Comparison of ENCODE assay signal across 8 mouse cellular contexts in the genomic region with DNA sequence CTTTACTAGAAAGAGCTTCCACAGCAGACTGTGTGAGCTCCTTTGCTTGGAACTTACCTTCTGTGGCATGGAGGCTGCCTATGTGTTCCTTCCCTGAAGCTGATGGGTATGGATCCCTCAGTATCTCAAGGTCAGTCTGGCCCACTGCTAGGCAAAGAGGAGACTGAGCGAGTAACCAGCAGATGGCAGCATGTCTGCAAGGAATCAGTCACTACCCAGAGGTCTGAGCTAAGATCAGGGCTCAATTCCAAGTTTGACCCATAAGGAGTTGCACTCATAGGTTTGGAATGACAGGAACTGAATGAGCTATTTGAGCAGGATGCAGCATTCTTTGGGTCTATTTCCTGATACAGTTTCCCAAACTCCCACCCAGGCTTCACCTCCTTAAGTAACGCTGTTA. TPM values are rescaled to one million over a fixed set of nuclear protein-coding genes. Genes with fewer than 3 reads are reported as not detected.
A peak's percentile ranks its signal among the peaks of the same experiment; 100 is the strongest.
DNase-seq lines count a peak whose midpoint lies in the region; ATAC-seq and TF ChIP-seq lines count a peak whose summit lies in the region.

No protein-coding gene starts in this region.

- no peak for TF ChIP-seq POLR2A in liver, adult 2 months (IDR thresholded peaks at IDR 0.05; ENCODE audit: extremely low read depth, insufficient read depth, low read length)
- no peak for TF ChIP-seq POLR2A in thymus, adult 2 months (IDR thresholded peaks at IDR 0.05; ENCODE audit: control insufficient read depth, extremely low read depth, insufficient read depth, low read length, poor library complexity)

- no peak for ATAC-seq in liver, embryonic 12.5 days
- peak; percentile 61; the same call in 1 of the 2 replicates for ATAC-seq in stomach, embryonic 15.5 days (ENCODE audit: insufficient read depth, low FRiP score, low read depth)

- H3K27me3 ChIP-seq in liver, adult 2 months (ENCODE audit: control insufficient read depth, insufficient read depth, low read length) = no peaks in the 10 kb centered on the region
- no peaks in the 10 kb centered on the region for H3K27me3 ChIP-seq in liver, embryonic 12.5 days (replicated peaks)
- H3K27me3 ChIP-seq in stomach, embryonic 15.5 days (replicated peaks) = no peaks in the 10 kb centered on the region
- H3K27me3 ChIP-seq in thymus, adult 2 months (ENCODE audit: control insufficient read depth, insufficient read depth, low read length) = no peaks in the 10 kb centered on the region

- H3K9ac ChIP-seq in liver, adult 2 months (ENCODE audit: low read depth, low read length) = no peak overlapping the region
- H3K9ac ChIP-seq in liver, embryonic 12.5 days = no peak overlapping the region
- no peak overlapping the region for H3K9ac ChIP-seq in stomach, embryonic 15.5 days

- peak; percentile 35; the same call in 1 of the 2 replicates for TF ChIP-seq CTCF in liver, adult 2 months (IDR thresholded peaks at IDR 0.05; ENCODE audit: low read depth, low read length)
- no peak for TF ChIP-seq CTCF in thymus, adult 2 months (IDR thresholded peaks at IDR 0.05; ENCODE audit: borderline replicate concordance, control insufficient read depth, extremely low read depth, insufficient read depth, low read length, poor library complexity)

- intact Hi-C loops in gastrocnemius, postnatal 36 days (cut with DNase I) = no loop called here

- no peaks in the 10 kb centered on the region for H3K79me2 ChIP-seq in liver, adult 2 months (ENCODE audit: control insufficient read depth, insufficient read depth, low read length)

- no peaks in the 10 kb centered on the region for H3K36me3 ChIP-seq in liver, adult 2 months (ENCODE audit: control insufficient read depth, insufficient read depth, low read length)
- H3K36me3 ChIP-seq in liver, embryonic 12.5 days = no peaks in the 10 kb centered on the region
- H3K36me3 ChIP-seq in stomach, embryonic 15.5 days = no peaks in the 10 kb centered on the region
- H3K36me3 ChIP-seq in thymus, adult 2 months (ENCODE audit: control insufficient read depth, insufficient read depth, low read length) = no peaks in the 10 kb centered on the region

- DNase-seq in liver, adult 2 months (ENCODE audit: extremely low read depth, low read depth, low spot score) = peak; percentile 18
- peak; percentile 81 for DNase-seq in cerebellum, postnatal 10 days
- DNase-seq in gastrocnemius, postnatal 36 days = peak; percentile 33 to 69
- DNase-seq in kidney, adult 9 months = peak; percentile 71
- DNase-seq in lung, postnatal 14 days = peak; percentile 82
- no peak for DNase-seq in thymus, adult 2 months

- H3K4me2 ChIP-seq in liver, embryonic 12.5 days = no peak overlapping the region
- H3K4me2 ChIP-seq in stomach, embryonic 15.5 days = no peak overlapping the region

- no peak overlapping the region for H3K4me3 ChIP-seq in liver, adult 2 months (ENCODE audit: insufficient read depth, low read depth, low read length)
- no peak overlapping the region for H3K4me3 ChIP-seq in liver, embryonic 12.5 days
- H3K4me3 ChIP-seq in stomach, embryonic 15.5 days (replicated peaks) = no peak overlapping the region
- no peak overlapping the region for H3K4me3 ChIP-seq in thymus, adult 2 months (ENCODE audit: control insufficient read depth, insufficient read depth, low read length)

- 45% methylated on average over 2 of the region's 2 CpGs for WGBS in liver, adult 2 months
- 52% methylated on average over 2 of the region's 2 CpGs for WGBS in liver, embryonic 12.5 days (ENCODE audit: insufficient replicate concordance)
- WGBS in stomach, embryonic 15.5 days = 28% methylated on average over 2 of the region's 2 CpGs
- WGBS in thymus, adult 2 months = 56% methylated on average over 2 of the region's 2 CpGs

- H3K27ac ChIP-seq in liver, adult 2 months (replicated peaks; ENCODE audit: insufficient read depth, low read depth, low read length) = no peak overlapping the region
- H3K27ac ChIP-seq in liver, embryonic 12.5 days = no peak overlapping the region
- H3K27ac ChIP-seq in stomach, embryonic 15.5 days = no peak overlapping the region
- no peak overlapping the region for H3K27ac ChIP-seq in thymus, adult 2 months (ENCODE audit: control insufficient read depth, insufficient read depth, low read length)

- no peaks in the 10 kb centered on the region for H3K9me3 ChIP-seq in liver, embryonic 12.5 days (replicated peaks)
- no peaks in the 10 kb centered on the region for H3K9me3 ChIP-seq in stomach, embryonic 15.5 days

- no peaks in the 10 kb centered on the region for H3K4me1 ChIP-seq in liver, adult 2 months (ENCODE audit: control insufficient read depth, insufficient read depth, low read length)
- H3K4me1 ChIP-seq in liver, embryonic 12.5 days = no peaks in the 10 kb centered on the region
- H3K4me1 ChIP-seq in stomach, embryonic 15.5 days = no peaks in the 10 kb centered on the region
- H3K4me1 ChIP-seq in thymus, adult 2 months (replicated peaks; ENCODE audit: control insufficient read depth, insufficient read depth, low read length) = no peaks in the 10 kb centered on the region

RNA-seq across cellular contexts. Expression of gene Pxdn, which starts 30.4 kb away (rescaled TPM):
- 7.8 and 9.7 TPM in 2 replicates for total RNA-seq in liver, adult 2 months (2014; rRNA removed)
- polyA plus RNA-seq in liver, adult 2 months (2012; rRNA removed) = 7.2 and 9.1 TPM in 2 replicates
- 13.9 and 14.6 TPM in 2 replicates for polyA plus RNA-seq in liver, embryonic 12.5 days (2016; fragmentation: Nextera tagmentation; extraction: Ambion mirVana)
- 10 to 100 TPM; 12.7 to 12.9 TPM for total RNA-seq in gastrocnemius, postnatal 36 days (2021)
- 70.4 and 77.2 TPM in 2 replicates for polyA plus RNA-seq in stomach, embryonic 15.5 days (2015; fragmentation: Nextera tagmentation; extraction: Ambion mirVana)
- polyA plus RNA-seq in thymus, adult 2 months (2012; rRNA removed) = 13.0 and 17.2 TPM in 2 replicates
